Mouse (Mus musculus): ENCODE measurements around the gene Epha3.

The Epha3 gene

GRCm38 (mm10) chr16:63783544-63783943 lies 80.4 kb downstream of the Epha3 start:
- no peak for DNase-seq (ENCODE audit: low spot score in 2 of 2)

GRCm38 (mm10) chr16:63782101-63782500 lies 81.9 kb downstream of the Epha3 start:
- no peak for DNase-seq (ENCODE audit: low spot score in 2 of 2)

- DNase-seq (ENCODE audit: low spot score in 2 of 2): no peak
Observed at GRCm38 (mm10) chr16:63780151-63780550, 83.8 kb downstream of the Epha3 start.

GRCm38 (mm10) chr16:63777811-63778210 lies 86.2 kb downstream of the Epha3 start:
- DNase-seq (ENCODE audit: low spot score in 2 of 2): no peak

GRCm38 (mm10) chr16:63772566-63772965 lies 91.4 kb downstream of the Epha3 start:
- DNase-seq (ENCODE audit: low spot score in 2 of 2): no peak

- no peak for DNase-seq (ENCODE audit: low spot score in 2 of 2)
Observed at GRCm38 (mm10) chr16:63767589-63767988, 96.4 kb downstream of the Epha3 start.

- DNase-seq (ENCODE audit: low spot score in 2 of 2): no peak
Observed at GRCm38 (mm10) chr16:63761177-63761576, 102.8 kb downstream of the Epha3 start.

GRCm38 (mm10) chr16:63760112-63760511 lies 103.9 kb downstream of the Epha3 start:
- no peak for DNase-seq (ENCODE audit: low spot score in 2 of 2)

GRCm38 (mm10) chr16:63753052-63753451 lies 110.9 kb downstream of the Epha3 start:
- DNase-seq (ENCODE audit: low spot score in 2 of 2): no peak

GRCm38 (mm10) chr16:63747817-63748216 lies 116.2 kb downstream of the Epha3 start:
- DNase-seq (ENCODE audit: low spot score in 2 of 2): no peak

GRCm38 (mm10) chr16:63745465-63745864 lies 118.5 kb downstream of the Epha3 start:
- no peak for DNase-seq (ENCODE audit: low spot score in 2 of 2)

- no peak for DNase-seq (ENCODE audit: low spot score in 2 of 2)
Observed at GRCm38 (mm10) chr16:63743208-63743854, 120.6 kb downstream of the Epha3 start.

GRCm38 (mm10) chr16:63719235-63719634 lies 144.7 kb downstream of the Epha3 start:
- DNase-seq (ENCODE audit: low spot score in 2 of 2): no peak

- no peak for DNase-seq (ENCODE audit: low spot score in 2 of 2)
Observed at GRCm38 (mm10) chr16:63717317-63717716, 146.7 kb downstream of the Epha3 start.

GRCm38 (mm10) chr16:63706912-63707868 lies 156.8 kb downstream of the Epha3 start:
- no peak for DNase-seq (ENCODE audit: low spot score in 2 of 2)

- DNase-seq (ENCODE audit: low spot score in 2 of 2): no peak
Observed at GRCm38 (mm10) chr16:63689371-63689770, 174.6 kb downstream of the Epha3 start.

GRCm38 (mm10) chr16:63684211-63684610 lies 179.8 kb downstream of the Epha3 start:
- no peak for DNase-seq (ENCODE audit: low spot score in 2 of 2)

- no peak for DNase-seq (ENCODE audit: low spot score in 2 of 2)
Observed at GRCm38 (mm10) chr16:63674426-63674825, 189.5 kb downstream of the Epha3 start.

GRCm38 (mm10) chr16:63673236-63673840 lies 190.6 kb downstream of the Epha3 start:
- no peak for DNase-seq (ENCODE audit: low spot score in 2 of 2)

- no peak for DNase-seq (ENCODE audit: low spot score in 2 of 2)
Observed at GRCm38 (mm10) chr16:63665897-63666464, 198.0 kb downstream of the Epha3 start.

GRCm38 (mm10) chr16:63658302-63658974 lies 205.5 kb downstream of the Epha3 start:
- DNase-seq (ENCODE audit: low spot score in 2 of 2): no peak

- no peak for DNase-seq (ENCODE audit: low spot score in 2 of 2)
Observed at GRCm38 (mm10) chr16:63657743-63658142, 206.2 kb downstream of the Epha3 start.

Measured in frontal cortex, postnatal 25 days (tissue).